Mouse (Mus musculus) bone marrow, adult 2 months (tissue): Measurements from ENCODE around the gene Olfr709-ps1.

ENCODE experiments used
- CTCF ChIP-seq: fragments of 200-500 bp; IDR thresholded peaks from 2 replicates; pipeline ENCODE4 v1.5.1; 2011; ENCODE audit warnings: low read length, control low read depth; ENCODE audit not compliant: control insufficient read depth, insufficient read depth
- POLR2A ChIP-seq: fragments of 200-500 bp; IDR thresholded peaks from 2 replicates; pipeline ENCODE4 v1.6.1; 2011; ENCODE audit warnings: low read depth, mild to moderate bottlenecking, control low read depth, low read length, borderline replicate concordance; ENCODE audit not compliant: control insufficient read depth

- no peak for TF ChIP-seq POLR2A
- TF ChIP-seq CTCF, result no peak
These were observed 24.3 kb downstream of the Olfr709-ps1 start, which contains the start of gene Olfr1532-ps1 for GRCm38 (mm10) chr7:106907676-106908075.
